Mouse (Mus musculus) heart, adult 18-20 months (tissue): ENCODE data around the gene Pla2g15. TPM values are rescaled to one million over a fixed set of nuclear protein-coding genes. Genes with fewer than 3 reads are reported as not detected.

Experiments used
- total RNA-seq, 2 experiments: library from RNA; stranded (reverse); gene quantifications; 2 replicates each; pipeline ENCODE4 v1.2.3; 2021

Pla2g15 gene
- total RNA-seq, 2 experiments from 2014 or later, result 6.7 to 7.9 TPM

Other genes with a start within 250 kb of the Pla2g15 start
- 10 to 100 TPM; 15.6 to 18.1 TPM for gene Pskh1, start 250.0 kb upstream of the Pla2g15 start, total RNA-seq
- gene Ctrl, start 216.5 kb upstream of the Pla2g15 start, total RNA-seq, result not detected
- gene Psmb10, start 212.0 kb upstream of the Pla2g15 start, total RNA-seq, result 10 to 100 TPM; 72.5 to 92.1 TPM
- under 1 TPM; 0.49 to 0.57 TPM for gene Lcat, start 207.0 kb upstream of the Pla2g15 start, total RNA-seq
- 10 to 100 TPM; 27.2 to 38.1 TPM for gene Slc12a4, start 184.3 kb upstream of the Pla2g15 start, total RNA-seq
- gene Dpep3, start 171.0 kb upstream of the Pla2g15 start, total RNA-seq, result not detected
- 10 to 100 TPM in 1 of 2 experiments, 1 to 10 TPM in 1; 8.3 to 10.1 TPM for gene Dus2, start 159.1 kb upstream of the Pla2g15 start, total RNA-seq
- gene Dpep2nb, start 144.4 kb upstream of the Pla2g15 start, total RNA-seq, result not detected
- gene Ddx28, start 138.5 kb upstream of the Pla2g15 start, total RNA-seq, result 10 to 100 TPM; 11.2 to 12.1 TPM
- gene Nfatc3, start 91.6 kb upstream of the Pla2g15 start, total RNA-seq, result 10 to 100 TPM; 17.4 to 20.5 TPM
- gene Esrp2, start 13.4 kb upstream of the Pla2g15 start, total RNA-seq, result 1 to 10 TPM in 1 of 2 experiments, under 1 TPM in 1; 0.35 to 1.4 TPM
- gene Slc7a6, start 18.5 kb downstream of the Pla2g15 start, total RNA-seq, result 10 to 100 TPM in 1 of 2 experiments, 1 to 10 TPM in 1; 8.8 to 11.5 TPM
- 10 to 100 TPM in 1 of 2 experiments, 1 to 10 TPM in 1; 9.8 to 11.0 TPM for gene Slc7a6os, start 60.5 kb downstream of the Pla2g15 start, total RNA-seq
- 10 to 100 TPM; 25.3 to 26.5 TPM for gene Prmt7, start 60.5 kb downstream of the Pla2g15 start, total RNA-seq
- 1 to 10 TPM; 2.5 to 3.9 TPM for gene Smpd3, start 187.6 kb downstream of the Pla2g15 start, total RNA-seq